Mouse (Mus musculus): ENCODE measurements around the gene Tinagl1.
A peak's percentile ranks its signal among the peaks of the same experiment; 100 is the strongest.

Tinagl1 gene

GRCm38 (mm10) chr4:130175072-130175711 is at the start of gene Tinagl1:
TSS of gene Tinagl1 (minus strand) at chr4:130175122.
- DNase-seq: peak; percentile 78 to 85

GRCm38 (mm10) chr4:130224071-130224470 is 49.1 kb upstream of the Tinagl1 start:
- DNase-seq: no peak

- DNase-seq: peak; percentile 59 to 63
These were observed 47.3 kb upstream of the Tinagl1 start, which contains the start of gene Gm853 for GRCm38 (mm10) chr4:130222179-130222578. TSS of gene Gm853 (minus strand) at chr4:130222401.

- peak; percentile 74 to 80 for DNase-seq
These were observed 45.3 kb upstream of the Tinagl1 start for GRCm38 (mm10) chr4:130220176-130220575.

DNA sequence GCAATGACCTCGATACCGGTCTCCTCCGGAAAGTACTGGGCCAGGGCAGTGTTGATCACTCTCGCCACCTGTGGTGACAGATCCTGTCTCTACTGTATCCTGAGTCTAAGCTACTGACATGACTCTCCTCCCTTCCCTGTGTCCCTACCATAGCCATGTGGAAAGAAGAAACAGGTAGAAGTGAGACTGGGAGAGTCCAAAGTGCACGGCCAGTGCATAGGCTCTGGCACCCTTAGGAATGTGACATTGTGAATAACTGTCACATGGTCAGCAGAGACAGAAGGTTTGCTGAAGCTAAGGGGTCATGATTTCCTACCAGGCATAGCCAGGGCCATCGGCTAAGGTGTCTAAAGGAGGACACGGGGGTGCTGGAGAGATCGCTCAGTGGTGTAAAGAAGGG is 40.5 kb upstream of the Tinagl1 start:
- DNase-seq: peak in 1 of 2 experiments; percentile 21

- DNase-seq: no peak
These were observed 38.9 kb upstream of the Tinagl1 start for GRCm38 (mm10) chr4:130213857-130214256.

GRCm38 (mm10) chr4:130213197-130213596 is 38.3 kb upstream of the Tinagl1 start:
- DNase-seq: no peak

DNA sequence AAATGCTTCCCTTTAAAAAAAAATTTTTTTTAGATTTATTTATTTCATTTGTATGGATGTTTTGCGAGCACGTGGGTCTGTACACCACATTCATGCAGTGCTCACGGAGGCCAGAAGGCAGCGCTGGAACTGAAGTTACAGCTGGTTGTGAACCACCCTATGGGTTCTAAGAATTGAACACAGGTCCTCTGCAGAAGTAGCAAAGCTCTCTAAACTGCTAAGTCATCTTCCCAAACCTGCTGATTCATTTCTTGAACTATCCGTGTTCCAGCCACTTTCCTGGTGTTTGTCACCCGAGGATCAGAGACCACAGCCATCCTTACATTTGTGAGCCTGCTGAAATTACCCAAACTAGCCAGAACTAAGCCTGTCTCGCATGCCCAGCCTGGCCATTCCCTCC is 37.5 kb upstream of the Tinagl1 start:
- no peak for DNase-seq

DNA sequence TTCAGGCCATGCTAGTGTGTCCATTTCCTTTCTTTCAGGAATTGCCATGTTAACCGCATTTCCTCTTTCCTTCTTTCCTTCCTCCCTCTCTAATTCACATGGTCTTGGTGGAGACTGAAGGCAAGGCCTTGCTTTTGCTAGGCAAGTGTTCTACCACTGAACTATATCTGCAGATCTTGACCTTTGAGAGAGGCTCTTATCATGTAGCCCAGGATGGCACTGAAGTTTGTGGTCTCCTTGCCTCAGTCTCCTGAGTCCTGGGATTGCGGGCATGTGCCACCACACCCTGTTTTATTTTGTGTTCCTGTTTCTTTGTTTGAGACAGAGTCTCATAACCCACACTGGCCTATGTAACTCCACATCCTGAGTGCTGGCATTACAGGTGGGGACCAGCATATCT is 36.9 kb upstream of the Tinagl1 start:
- DNase-seq: no peak

- peak; percentile 88 to 97 for DNase-seq
These were observed 24.1 kb upstream of the Tinagl1 start for GRCm38 (mm10) chr4:130198694-130199670.

GRCm38 (mm10) chr4:130196542-130196941 is 21.6 kb upstream of the Tinagl1 start:
- DNase-seq: no peak

- no peak for DNase-seq
These were observed 21.0 kb upstream of the Tinagl1 start for GRCm38 (mm10) chr4:130195924-130196323.

- peak; percentile 47 to 74 for DNase-seq
These were observed 17.3 kb upstream of the Tinagl1 start for GRCm38 (mm10) chr4:130192266-130192665.

GRCm38 (mm10) chr4:130189606-130190005 is 14.7 kb upstream of the Tinagl1 start:
- peak in 1 of 2 experiments; percentile 47 for DNase-seq

DNA sequence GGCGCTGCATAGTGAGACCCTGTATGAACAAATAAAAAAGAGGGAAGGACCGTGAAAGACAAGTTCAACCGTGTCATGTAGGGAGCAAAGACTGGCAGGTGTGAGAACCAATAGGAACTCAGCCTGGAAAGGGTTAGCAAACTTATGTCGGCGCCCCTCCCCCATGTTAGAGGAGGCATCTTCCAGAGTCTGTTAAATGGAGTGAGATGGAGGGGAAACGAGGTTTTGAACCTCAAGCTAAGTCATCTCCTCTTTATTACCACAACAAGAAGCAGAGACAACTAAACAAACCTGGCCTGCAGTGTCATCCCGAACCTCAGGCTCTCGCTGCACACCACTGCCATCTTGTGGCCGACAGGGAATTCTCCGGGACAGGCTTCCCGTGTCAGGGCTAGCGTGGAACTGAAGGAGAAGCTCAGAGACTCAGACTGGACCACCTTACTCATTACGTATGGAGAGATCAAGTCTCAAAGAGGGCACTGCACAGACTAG is 13.9 kb upstream of the Tinagl1 start:
- peak; percentile 84 to 92 for DNase-seq

- DNase-seq: no peak
These were observed 12.0 kb upstream of the Tinagl1 start for GRCm38 (mm10) chr4:130186891-130187290.

GRCm38 (mm10) chr4:130186450-130186849 is 11.5 kb upstream of the Tinagl1 start:
- no peak for DNase-seq

GRCm38 (mm10) chr4:130183879-130184278 is 9.0 kb upstream of the Tinagl1 start:
- peak in 1 of 2 experiments; percentile 49 for DNase-seq

GRCm38 (mm10) chr4:130183023-130183422 is 8.1 kb upstream of the Tinagl1 start:
- DNase-seq: no peak

DNA sequence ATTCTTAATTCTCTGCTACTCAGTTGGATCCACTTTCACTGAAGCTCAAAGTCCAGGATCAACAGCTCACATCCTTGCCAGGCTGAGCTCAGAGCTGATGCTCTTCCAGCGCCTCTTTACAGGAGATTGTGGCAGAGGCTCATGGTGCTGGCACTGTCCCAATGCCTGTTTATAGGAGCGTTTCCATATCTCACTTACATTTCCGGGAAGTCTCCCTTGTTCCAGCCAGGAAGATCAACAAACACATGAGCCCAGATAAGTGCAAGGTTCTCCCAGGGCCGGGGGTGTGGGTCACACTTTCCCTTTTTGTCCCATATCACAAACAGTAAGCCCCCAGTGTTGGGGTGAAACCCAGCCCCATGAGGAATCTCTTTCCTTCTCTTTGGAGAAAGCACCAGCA is 7.0 kb upstream of the Tinagl1 start:
- DNase-seq: peak; percentile 61 to 62

DNA sequence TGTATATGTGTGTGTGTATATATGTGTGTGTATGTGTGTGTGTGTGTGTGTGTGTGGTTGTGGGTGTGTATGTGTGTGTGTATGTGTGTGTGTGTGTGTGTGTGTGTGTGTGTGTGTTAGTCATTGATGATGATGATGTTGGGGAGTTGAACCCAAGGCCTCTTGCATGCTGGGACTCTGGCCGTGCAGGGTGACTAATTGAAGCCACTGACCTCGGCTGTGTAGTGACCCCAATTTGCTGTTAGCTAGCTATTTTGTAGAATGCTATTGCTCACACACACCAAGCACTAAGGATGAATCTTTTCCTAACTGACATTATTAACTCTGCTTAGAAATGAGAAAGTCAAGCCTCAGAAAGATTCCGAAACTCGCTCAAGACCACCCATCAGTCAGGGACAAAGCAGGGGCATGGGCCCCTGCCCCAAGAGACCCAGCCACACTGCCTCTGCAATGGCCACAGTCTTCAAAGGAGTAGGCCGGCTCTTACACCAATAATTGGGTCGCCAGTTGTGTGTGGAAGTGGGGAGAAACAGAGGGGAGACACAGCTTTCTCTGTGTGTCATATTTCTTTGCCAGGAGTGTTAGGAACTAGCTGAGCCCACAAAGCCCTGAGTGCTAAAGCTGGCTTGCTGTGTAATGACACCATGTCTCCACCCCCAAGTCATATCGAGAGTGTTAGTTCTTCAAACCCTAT is 6.1 kb upstream of the Tinagl1 start:
- no peak for DNase-seq

GRCm38 (mm10) chr4:130179876-130180275 is 5.0 kb upstream of the Tinagl1 start:
- no peak for DNase-seq

DNA sequence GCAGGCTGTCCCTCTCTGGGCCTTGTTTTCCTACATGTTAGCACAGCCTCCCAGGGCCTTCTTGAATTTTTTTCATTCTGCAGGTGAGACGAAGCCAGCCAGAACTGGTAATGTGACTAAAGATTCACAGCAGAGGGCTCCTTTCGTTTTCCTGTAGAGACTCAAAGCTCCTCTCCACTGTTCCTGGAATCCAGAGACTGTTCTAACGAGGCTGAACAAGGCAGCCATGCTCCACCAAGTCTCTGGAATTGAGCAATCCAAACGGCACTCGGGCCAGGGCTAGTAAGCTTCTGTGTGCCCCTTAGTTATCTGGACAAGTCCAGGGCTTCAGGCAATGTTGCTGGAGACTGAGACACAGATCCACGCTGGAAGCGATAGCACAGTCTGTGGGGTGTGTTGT is 2.6 kb upstream of the Tinagl1 start:
- peak in 1 of 2 experiments; percentile 43 for DNase-seq

Data from kidney, postnatal 36 days (tissue).